Comparison of ENCODE assay signal across 8 mouse cellular contexts in genomic region chr1:136234595-136235092, GRCm38 (mm10). TPM values are rescaled to one million over a fixed set of nuclear protein-coding genes. Genes with fewer than 3 reads are reported as not detected.
DNase-seq lines count a peak whose midpoint lies in the region; ATAC-seq and TF ChIP-seq lines count a peak whose summit lies in the region.

No protein-coding gene starts in this region.

- intact Hi-C loops in left cerebral cortex, postnatal 36 days (cut with DNase I), result no loop called here

- peak overlapping the region; percentile 69 for H3K4me3 ChIP-seq in layer of hippocampus, adult 2 months
- peak overlapping the region; percentile 64 for H3K4me3 ChIP-seq in embryonic facial prominence, embryonic 13.5 days
- H3K4me3 ChIP-seq in limb, embryonic 11.5 days (ENCODE audit: low read depth, low read length), result peak overlapping the region; percentile 73
- peak overlapping the region; percentile 44 for H3K4me3 ChIP-seq in neural tube, embryonic 14.5 days (ENCODE audit: low read depth, low read length)

- H3K9me3 ChIP-seq in embryonic facial prominence, embryonic 13.5 days, result no peaks in the 10 kb centered on the region
- no peaks in the 10 kb centered on the region for H3K9me3 ChIP-seq in limb, embryonic 11.5 days (ENCODE audit: control insufficient read depth, low read length)
- no peaks in the 10 kb centered on the region for H3K9me3 ChIP-seq in neural tube, embryonic 14.5 days (ENCODE audit: control insufficient read depth, low read length)

- peak overlapping the region; percentile 77 for H3K9ac ChIP-seq in embryonic facial prominence, embryonic 13.5 days
- peak overlapping the region; percentile 82 for H3K9ac ChIP-seq in limb, embryonic 11.5 days (ENCODE audit: low read length)
- peak overlapping the region; percentile 43; the same call in 1 of the 2 replicates for H3K9ac ChIP-seq in neural tube, embryonic 14.5 days (replicated peaks; ENCODE audit: low read depth, low read length)

- peak overlapping the region; percentile 75 for H3K4me2 ChIP-seq in embryonic facial prominence, embryonic 13.5 days
- H3K4me2 ChIP-seq in limb, embryonic 11.5 days (ENCODE audit: low read depth, severe bottlenecking), result peak overlapping the region; percentile 80
- peak overlapping the region; percentile 82 for H3K4me2 ChIP-seq in neural tube, embryonic 14.5 days (ENCODE audit: low read depth, low read length)

- no peaks in the 10 kb centered on the region for H3K27me3 ChIP-seq in embryonic facial prominence, embryonic 13.5 days
- no peaks in the 10 kb centered on the region for H3K27me3 ChIP-seq in limb, embryonic 11.5 days (ENCODE audit: control insufficient read depth, insufficient read depth, low read length)
- H3K27me3 ChIP-seq in neural tube, embryonic 14.5 days (ENCODE audit: control insufficient read depth, insufficient read depth, low read length), result no peaks in the 10 kb centered on the region

- WGBS in embryonic facial prominence, embryonic 13.5 days, result 2% methylated on average over 9 of the region's 9 CpGs
- WGBS in limb, embryonic 11.5 days, result 3% methylated on average over 9 of the region's 9 CpGs
- 3% methylated on average over 9 of the region's 9 CpGs for WGBS in neural tube, embryonic 14.5 days

- H3K4me1 ChIP-seq in embryonic facial prominence, embryonic 13.5 days, result peaks cover 41% of the 10 kb centered on the region
- peaks cover 30% of the 10 kb centered on the region for H3K4me1 ChIP-seq in limb, embryonic 11.5 days (ENCODE audit: control insufficient read depth, insufficient read depth, low read length)
- H3K4me1 ChIP-seq in neural tube, embryonic 14.5 days (ENCODE audit: control insufficient read depth, insufficient read depth, low read length), result peaks cover 14% of the 10 kb centered on the region; the same call in 1 of the 2 replicates

- no peaks in the 10 kb centered on the region for H3K36me3 ChIP-seq in embryonic facial prominence, embryonic 13.5 days
- no peaks in the 10 kb centered on the region for H3K36me3 ChIP-seq in limb, embryonic 11.5 days (ENCODE audit: control insufficient read depth, insufficient read depth, low read length)
- H3K36me3 ChIP-seq in neural tube, embryonic 14.5 days (ENCODE audit: control insufficient read depth, insufficient read depth, low read length), result no peaks in the 10 kb centered on the region

- DNase-seq in layer of hippocampus, adult 2 months (ENCODE audit: low spot score in 2 of 2), result no peak
- DNase-seq in layer of hippocampus, postnatal 10 days (ENCODE audit: low spot score in 2 of 2), result no peak
- no peak for DNase-seq in limb, embryonic 11.5 days (ENCODE audit: low spot score)
- no peak for DNase-seq in frontal cortex, postnatal 14 days (ENCODE audit: low spot score in 2 of 2)
- DNase-seq in adrenal gland, postnatal 36 days, result no peak
- DNase-seq in left cerebral cortex, postnatal 36 days (ENCODE audit: low spot score in 2 of 2), result no peak

- ATAC-seq in embryonic facial prominence, embryonic 13.5 days (ENCODE audit: insufficient number of reproducible peaks, insufficient read depth, low FRiP score, low TSS enrichment, low read depth), result no peak
- no peak for ATAC-seq in limb, embryonic 11.5 days (ENCODE audit: insufficient number of reproducible peaks, low FRiP score, low TSS enrichment, low read depth)
- no peak for ATAC-seq in neural tube, embryonic 14.5 days (ENCODE audit: low read depth)

- peak overlapping the region; percentile 73 for H3K27ac ChIP-seq in layer of hippocampus, adult 2 months
- H3K27ac ChIP-seq in embryonic facial prominence, embryonic 13.5 days, result peak overlapping the region; percentile 78
- H3K27ac ChIP-seq in limb, embryonic 11.5 days (replicated peaks; ENCODE audit: low read depth, low read length), result no peak overlapping the region; the same call in 1 of the 2 replicates
- no peak overlapping the region for H3K27ac ChIP-seq in neural tube, embryonic 14.5 days (ENCODE audit: low read depth, low read length)

- peak; percentile 60 for TF ChIP-seq CTCF in layer of hippocampus, adult 2 months (conservative IDR thresholded peaks at IDR 0.05)

RNA-seq across cellular contexts. Expression of gene Inava, which starts 0.6 kb away (rescaled TPM):
- 1 to 10 TPM; 3.0 to 3.2 TPM for total RNA-seq in layer of hippocampus, adult 2 months (2021)
- 1 to 10 TPM; 7.6 TPM for total RNA-seq in layer of hippocampus, postnatal 10 days (2021)
- 18.7 and 22.7 TPM in 2 replicates for polyA plus RNA-seq in embryonic facial prominence, embryonic 13.5 days (2015; fragmentation: Nextera tagmentation; extraction: Ambion mirVana)
- 26.8 and 27.8 TPM in 2 replicates for polyA plus RNA-seq in limb, embryonic 11.5 days (2014; fragmentation: Nextera tagmentation; extraction: Ambion mirVana)
- polyA plus RNA-seq in neural tube, embryonic 14.5 days (2014; fragmentation: Nextera tagmentation; extraction: Ambion mirVana), result 2.3 and 2.6 TPM in 2 replicates
- not detected for total RNA-seq in adrenal gland, postnatal 36 days (2021)
- 1 to 10 TPM; 2.5 to 3.3 TPM for total RNA-seq in left cerebral cortex, postnatal 36 days (2021)

RNA-seq across cellular contexts. Expression of gene Mroh3, which starts 22.0 kb away (rescaled TPM):
- 1 to 10 TPM; 1.3 to 1.5 TPM for total RNA-seq in layer of hippocampus, adult 2 months (2021)
- total RNA-seq in layer of hippocampus, postnatal 10 days (2021), result 1 to 10 TPM; 2.2 to 2.3 TPM
- 0.22 and 0.67 TPM in 2 replicates for polyA plus RNA-seq in embryonic facial prominence, embryonic 13.5 days (2015; fragmentation: Nextera tagmentation; extraction: Ambion mirVana)
- polyA plus RNA-seq in limb, embryonic 11.5 days (2014; fragmentation: Nextera tagmentation; extraction: Ambion mirVana), result 0.33 and 0.40 TPM in 2 replicates
- not detected in 2 replicates for polyA plus RNA-seq in neural tube, embryonic 14.5 days (2014; fragmentation: Nextera tagmentation; extraction: Ambion mirVana)
- total RNA-seq in adrenal gland, postnatal 36 days (2021), result not detected
- total RNA-seq in left cerebral cortex, postnatal 36 days (2021), result 1 to 10 TPM in 1 of 2 experiments, under 1 TPM in 1; 0.54 to 1.2 TPM

RNA-seq across cellular contexts. Expression of gene Gpr25, which starts 26.0 kb away (rescaled TPM):
- total RNA-seq in layer of hippocampus, adult 2 months (2021), result 1 to 10 TPM; 5.0 to 5.5 TPM
- 10 to 100 TPM; 10.4 to 13.2 TPM for total RNA-seq in layer of hippocampus, postnatal 10 days (2021)
- 0.21 TPM in 1 of 2 replicates, not detected in the other for polyA plus RNA-seq in embryonic facial prominence, embryonic 13.5 days (2015; fragmentation: Nextera tagmentation; extraction: Ambion mirVana)
- polyA plus RNA-seq in limb, embryonic 11.5 days (2014; fragmentation: Nextera tagmentation; extraction: Ambion mirVana), result not detected in 2 replicates
- polyA plus RNA-seq in neural tube, embryonic 14.5 days (2014; fragmentation: Nextera tagmentation; extraction: Ambion mirVana), result 0.67 and 0.70 TPM in 2 replicates
- total RNA-seq in adrenal gland, postnatal 36 days (2021), result not detected
- 1 to 10 TPM; 5.5 to 7.7 TPM for total RNA-seq in left cerebral cortex, postnatal 36 days (2021)

Comparison
In these comparisons a context has a peak if more than half of its experiments do, and no peak if none do; other contexts are left out.
1. H3K27ac ChIP-seq: peak in layer of hippocampus, adult 2 months (single experiment) and embryonic facial prominence, embryonic 13.5 days (single experiment); none in limb, embryonic 11.5 days (single experiment) and neural tube, embryonic 14.5 days (single experiment).
2. RNA of gene Gpr25, which starts 26.0 kb away (total RNA-seq): 10.4 to 13.2 TPM in layer of hippocampus, postnatal 10 days, 5.5 to 7.7 TPM in left cerebral cortex, postnatal 36 days and 5.0 to 5.5 TPM in layer of hippocampus, adult 2 months; not detected in adrenal gland, postnatal 36 days; every median in the first group is over 4 times any median in the second.
3. Peak in every context shown above with its lines, with median percentiles within 50 percentile points of each other: H3K4me3 ChIP-seq, H3K4me2 ChIP-seq and H3K9ac ChIP-seq.